Mouse (Mus musculus) midbrain, embryonic 13.5 days (tissue): ENCODE measurements around the gene Hmgcl. TPM values are rescaled to one million over a fixed set of nuclear protein-coding genes. Genes with fewer than 3 reads are reported as not detected.
A peak's percentile ranks its signal among the peaks of the same experiment; 100 is the strongest.

Source experiments
- ATAC-seq: fragments of 200-750 bp; cut with Nextera tagmentation; 2 replicates; pipeline ENCODE4 v1.8.0; 2017; ENCODE audit warnings: mild to moderate bottlenecking, moderate TSS enrichment, moderate library complexity
- H3K27ac ChIP-seq: fragments of 300-500 bp; sonication (generic); 2 replicates; pipeline ENCODE4 v1.5.1; 2015; ENCODE audit warnings: inconsistent platforms, mild to moderate bottlenecking, moderate library complexity
- H3K27me3 ChIP-seq: fragments of 300-500 bp; sonication (generic); 2 replicates; pipeline ENCODE4 v1.6.1; 2015; ENCODE audit warnings: mild to moderate bottlenecking, inconsistent platforms
- H3K36me3 ChIP-seq: fragments of 300-500 bp; sonication (generic); 2 replicates; pipeline ENCODE4 v1.6.1; 2015; ENCODE audit warnings: mild to moderate bottlenecking, inconsistent platforms
- H3K4me1 ChIP-seq: fragments of 300-500 bp; sonication (generic); replicated peaks from 2 replicates; pipeline ENCODE4 v1.6.1; 2015; ENCODE audit warnings: inconsistent platforms
- H3K4me2 ChIP-seq: fragments of 300-500 bp; sonication (generic); replicated peaks from 2 replicates; pipeline ENCODE4 v1.6.1; 2015; ENCODE audit warnings: moderate library complexity, mild to moderate bottlenecking, inconsistent platforms
- H3K4me3 ChIP-seq: fragments of 300-500 bp; sonication (generic); replicated peaks from 2 replicates; pipeline ENCODE4 v1.5.1; 2015; ENCODE audit warnings: mild to moderate bottlenecking, inconsistent platforms
- H3K9ac ChIP-seq: fragments of 300-500 bp; sonication (generic); replicated peaks from 2 replicates; pipeline ENCODE4 v1.6.1; 2015; ENCODE audit warnings: mild to moderate bottlenecking, inconsistent platforms
- H3K9me3 ChIP-seq: fragments of 300-500 bp; sonication (generic); 2 replicates; pipeline ENCODE4 v1.6.1; 2016; ENCODE audit warnings: mild to moderate bottlenecking, inconsistent platforms
- WGBS: fragments of 180-500 bp; shearing (Covaris S2); methylation state at CpG from one replicate; pipeline ENCODE4 v1.1.7; 2015; 5-methylcytosine and 5-hydroxymethylcytosine counted together
- polyA plus RNA-seq: library from polyadenylated mRNA; unstranded; fragments of >200 nt; fragmentation: Nextera tagmentation; extraction: Ambion mirVana; gene quantifications from 2 replicates; pipeline ENCODE4 v1.2.1, GENCODE M21; 2015

Gene Hmgcl
- polyA plus RNA-seq, 1 experiment from 2014 or later, result 51.0 TPM

- H3K4me3 ChIP-seq, result no peak overlapping the region
- no peak for ATAC-seq
- peaks cover 28% of the 10 kb centered on the region for H3K4me1 ChIP-seq
Observed at GRCm38 (mm10) chr4:135949475-135949874, 3.2 kb downstream of the Hmgcl start.

GRCm38 (mm10) chr4:135949911-135950310 is 3.7 kb downstream of the Hmgcl start:
- H3K9ac ChIP-seq, result no peak overlapping the region
- no peak overlapping the region for H3K4me3 ChIP-seq
- H3K4me1 ChIP-seq, result peaks cover 28% of the 10 kb centered on the region
- no peak overlapping the region for H3K4me2 ChIP-seq
- no peak for ATAC-seq
- H3K27ac ChIP-seq, result no peak overlapping the region
- H3K27me3 ChIP-seq, result no peaks in the 10 kb centered on the region
- 75% methylated on average over 6 of the region's 6 CpGs for WGBS
- peaks cover 25% of the 10 kb centered on the region for H3K36me3 ChIP-seq
- H3K9me3 ChIP-seq, result no peaks in the 10 kb centered on the region

More at GRCm38 (mm10) chr4:135949475-135949874, 3.2 kb downstream of the Hmgcl start:
- Histone ChIP-seq H3K9ac (no peak overlapping the region), H3K36me3 (peaks cover 22% of the 10 kb centered on the region), H3K9me3 (no peaks in the 10 kb centered on the region), H3K4me2 (no peak overlapping the region), H3K27ac (no peak overlapping the region), H3K27me3 (no peaks in the 10 kb centered on the region)
- WGBS, result 88% methylated on average over 10 of the region's 10 CpGs

DNA sequence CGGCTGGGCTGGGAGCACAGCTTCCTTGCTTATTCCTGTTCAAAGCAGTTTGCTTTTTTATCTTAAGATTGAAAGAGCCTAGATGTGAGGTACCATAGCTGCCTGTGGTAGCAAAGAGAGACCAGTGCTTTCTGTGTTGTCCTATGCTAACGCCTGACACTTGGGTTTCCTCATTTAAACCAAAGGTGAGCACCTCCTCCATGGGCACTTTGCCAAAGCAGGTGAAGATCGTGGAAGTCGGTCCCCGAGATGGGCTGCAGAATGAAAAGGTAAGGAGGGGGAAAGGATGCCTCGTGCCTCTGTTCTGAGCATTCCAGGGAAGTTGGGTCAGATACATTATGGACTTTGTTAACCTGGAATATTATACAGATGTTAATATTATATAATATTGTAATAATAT is 4.1 kb downstream of the Hmgcl start:
- WGBS, result 92% methylated on average over 6 of the region's 6 CpGs

DNA sequence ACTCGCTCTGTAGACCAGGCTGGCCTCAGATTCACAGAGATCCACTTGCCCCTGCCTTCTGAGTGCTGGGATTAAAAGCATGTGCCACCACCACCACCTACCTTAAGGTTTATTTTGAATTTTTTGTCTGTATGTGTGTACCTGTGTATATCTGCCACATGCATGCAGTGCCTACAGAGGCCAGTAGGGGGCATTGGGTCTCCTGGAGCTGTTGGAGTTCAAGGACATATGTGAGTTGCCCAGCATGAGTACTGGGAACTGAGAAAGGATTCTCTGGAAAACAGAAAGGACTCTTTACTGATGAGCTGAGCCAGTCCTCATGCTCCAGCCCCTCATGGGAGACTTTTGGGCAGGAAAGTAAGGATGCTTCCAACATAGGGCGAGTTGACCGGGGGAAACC is 5.3 kb downstream of the Hmgcl start:
- no peak overlapping the region for H3K4me3 ChIP-seq
- WGBS, result 90% methylated on average over 3 of the region's 3 CpGs
- no peak overlapping the region for H3K4me2 ChIP-seq
- H3K4me1 ChIP-seq, result peaks cover 22% of the 10 kb centered on the region
- H3K27me3 ChIP-seq, result no peaks in the 10 kb centered on the region
- H3K27ac ChIP-seq, result no peak overlapping the region
- no peaks in the 10 kb centered on the region for H3K9me3 ChIP-seq
- H3K9ac ChIP-seq, result no peak overlapping the region
- H3K36me3 ChIP-seq, result peaks cover 38% of the 10 kb centered on the region
- ATAC-seq, result no peak

More for the DNA sequence above, 4.1 kb downstream of the Hmgcl start:
- Histone ChIP-seq H3K27ac (no peak overlapping the region), H3K36me3 (peaks cover 28% of the 10 kb centered on the region), H3K9ac (no peak overlapping the region), H3K4me1 (peaks cover 28% of the 10 kb centered on the region), H3K27me3 (no peaks in the 10 kb centered on the region), H3K9me3 (no peaks in the 10 kb centered on the region), H3K4me3 (no peak overlapping the region), H3K4me2 (no peak overlapping the region)
- ATAC-seq, result no peak

DNA sequence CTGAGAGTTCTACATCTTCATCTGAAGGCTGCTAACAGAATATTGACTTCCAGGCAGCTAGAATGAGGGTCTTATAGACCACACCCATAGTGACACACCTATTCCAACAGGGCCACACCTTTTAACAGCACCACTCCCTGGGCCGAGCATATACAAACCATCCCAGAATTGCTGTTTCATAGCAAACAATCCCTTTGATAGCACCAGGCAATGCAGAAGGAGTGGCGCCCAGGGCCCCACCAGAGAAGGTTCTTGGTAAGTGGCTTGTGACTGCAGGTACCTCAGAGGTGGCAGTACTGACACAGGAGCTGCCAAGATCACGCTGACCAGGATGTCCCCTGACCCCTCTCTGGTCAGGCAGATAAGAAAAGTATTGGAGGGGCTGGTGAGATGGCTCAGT is 6.9 kb downstream of the Hmgcl start:
- H3K4me3 ChIP-seq, result no peak overlapping the region
- peaks cover 50% of the 10 kb centered on the region for H3K36me3 ChIP-seq
- peaks cover 10% of the 10 kb centered on the region; the same call in 1 of the 2 replicates for H3K4me1 ChIP-seq
- WGBS, result 93% methylated on average over 3 of the region's 3 CpGs
- H3K4me2 ChIP-seq, result no peak overlapping the region
- no peaks in the 10 kb centered on the region for H3K27me3 ChIP-seq
- H3K27ac ChIP-seq, result no peak overlapping the region
- no peak overlapping the region for H3K9ac ChIP-seq
- H3K9me3 ChIP-seq, result no peaks in the 10 kb centered on the region
- ATAC-seq, result no peak

DNA sequence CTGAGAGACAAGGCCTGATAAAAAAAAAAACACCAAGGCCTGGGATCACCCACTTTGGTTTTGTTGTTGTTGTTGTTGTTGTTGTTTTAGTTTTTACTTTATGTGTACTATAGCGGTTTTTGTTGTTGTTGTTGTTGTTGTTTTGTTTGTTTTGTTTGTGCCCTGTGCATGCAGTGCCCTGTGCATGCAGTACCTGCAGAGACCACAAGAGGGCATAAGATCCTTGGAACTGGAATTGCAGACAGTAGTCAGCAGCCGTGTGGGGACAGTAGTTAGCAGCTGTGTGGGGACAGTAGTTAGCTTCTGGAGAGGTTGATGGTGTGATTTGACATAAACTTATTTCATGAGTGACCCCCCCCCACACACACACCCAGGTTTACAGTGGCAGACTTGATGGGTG is 8.0 kb downstream of the Hmgcl start:
- Histone ChIP-seq H3K9me3 (no peaks in the 10 kb centered on the region), H3K4me1 (0 out of 2 replicates have a peak, but pooled peaks cover 4% of the 10 kb centered on the region), H3K4me2 (no peak overlapping the region), H3K27me3 (no peaks in the 10 kb centered on the region), H3K27ac (no peak overlapping the region), H3K36me3 (peaks cover 60% of the 10 kb centered on the region), H3K9ac (no peak overlapping the region), H3K4me3 (no peak overlapping the region)
- ATAC-seq, result peak; percentile 63; the same call in 1 of the 2 replicates
- WGBS, result 11% methylated on average over 2 of the region's 2 CpGs

DNA sequence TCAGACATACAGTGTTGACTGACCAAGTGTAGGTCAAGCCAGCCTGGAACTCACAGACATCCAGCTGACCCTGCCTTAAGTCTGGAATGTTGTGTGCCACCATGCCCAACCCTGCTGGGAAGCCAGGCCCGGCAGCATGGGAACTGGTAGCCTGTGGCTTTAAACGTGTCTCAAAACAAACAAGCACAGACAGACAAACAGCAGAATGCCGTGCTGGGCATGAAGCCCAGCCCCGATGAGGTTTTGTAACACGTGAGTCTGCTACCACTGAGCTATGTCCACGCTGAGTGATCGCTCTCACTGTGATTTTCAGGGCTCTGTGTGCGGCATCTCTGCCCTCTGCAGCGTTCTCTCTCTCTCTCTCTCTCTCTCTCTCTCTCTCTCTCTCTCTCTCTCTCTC is 9.6 kb downstream of the Hmgcl start:
- no peak overlapping the region for H3K9ac ChIP-seq
- H3K27ac ChIP-seq, result no peak overlapping the region
- no peak for ATAC-seq
- H3K36me3 ChIP-seq, result peaks cover 70% of the 10 kb centered on the region
- H3K4me1 ChIP-seq, result no peaks in the 10 kb centered on the region
- 88% methylated on average over 9 of the region's 9 CpGs for WGBS
- H3K4me3 ChIP-seq, result no peak overlapping the region
- H3K9me3 ChIP-seq, result no peaks in the 10 kb centered on the region
- H3K4me2 ChIP-seq, result no peak overlapping the region
- H3K27me3 ChIP-seq, result no peaks in the 10 kb centered on the region

- no peaks in the 10 kb centered on the region for H3K9me3 ChIP-seq
- H3K9ac ChIP-seq, result no peak overlapping the region
- peaks cover 60% of the 10 kb centered on the region for H3K36me3 ChIP-seq
- no peak for ATAC-seq
- H3K4me1 ChIP-seq, result peaks cover 6% of the 10 kb centered on the region
- no peak overlapping the region for H3K27ac ChIP-seq
- 71% methylated on average over 8 of the region's 8 CpGs for WGBS
- H3K27me3 ChIP-seq, result no peaks in the 10 kb centered on the region
- H3K4me3 ChIP-seq, result no peak overlapping the region
- no peak overlapping the region for H3K4me2 ChIP-seq
Observed at GRCm38 (mm10) chr4:135958354-135958753, 12.1 kb downstream of the Hmgcl start.

GRCm38 (mm10) chr4:135960717-135961116 is 14.5 kb downstream of the Hmgcl start:
- H3K4me1 ChIP-seq, result peaks cover 20% of the 10 kb centered on the region
- no peaks in the 10 kb centered on the region for H3K9me3 ChIP-seq
- H3K9ac ChIP-seq, result no peak overlapping the region
- no peak overlapping the region for H3K4me3 ChIP-seq
- H3K4me2 ChIP-seq, result no peak overlapping the region
- no peak for ATAC-seq
- no peak overlapping the region for H3K27ac ChIP-seq
- H3K36me3 ChIP-seq, result peaks cover 54% of the 10 kb centered on the region
- 22% methylated on average over 5 of the region's 5 CpGs for WGBS
- H3K27me3 ChIP-seq, result peaks cover 5% of the 10 kb centered on the region; the same call in 1 of the 2 replicates

DNA sequence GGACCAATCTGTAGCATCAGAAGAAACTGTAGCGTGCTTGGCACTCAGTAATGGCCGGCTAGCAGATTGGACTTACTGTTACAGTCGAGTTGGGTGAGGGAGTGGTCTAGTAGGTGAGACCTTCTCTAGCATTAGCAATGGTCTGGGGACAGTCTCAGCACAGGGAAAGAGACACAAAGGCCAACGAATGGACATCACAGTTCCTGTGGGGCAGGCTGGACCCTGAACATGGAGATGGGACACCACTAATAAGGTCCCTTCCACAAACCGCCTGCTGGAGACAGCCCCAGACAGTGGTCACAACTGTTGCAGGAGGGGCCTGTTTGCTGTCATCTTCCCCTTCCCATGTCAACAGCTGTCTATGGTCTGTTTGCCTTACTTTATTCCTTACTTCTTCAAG is 15.5 kb downstream of the Hmgcl start:
- Histone ChIP-seq H3K4me2 (no peak overlapping the region), H3K36me3 (peaks cover 56% of the 10 kb centered on the region), H3K4me1 (peaks cover 20% of the 10 kb centered on the region), H3K9ac (no peak overlapping the region), H3K27ac (no peak overlapping the region), H3K4me3 (no peak overlapping the region), H3K27me3 (peaks cover 5% of the 10 kb centered on the region; the same call in 1 of the 2 replicates), H3K9me3 (no peaks in the 10 kb centered on the region)
- 92% methylated on average over 5 of the region's 5 CpGs for WGBS
- no peak for ATAC-seq

- H3K9me3 ChIP-seq, result no peaks in the 10 kb centered on the region
- no peak overlapping the region for H3K4me3 ChIP-seq
- H3K27ac ChIP-seq, result no peak overlapping the region
- WGBS, result 88% methylated on average over 7 of the region's 7 CpGs
- peaks cover 61% of the 10 kb centered on the region for H3K36me3 ChIP-seq
- H3K4me1 ChIP-seq, result peaks cover 20% of the 10 kb centered on the region
- no peak overlapping the region for H3K4me2 ChIP-seq
- H3K9ac ChIP-seq, result no peak overlapping the region
- H3K27me3 ChIP-seq, result peaks cover 5% of the 10 kb centered on the region; the same call in 1 of the 2 replicates
- ATAC-seq, result no peak
Observed at GRCm38 (mm10) chr4:135962198-135962597, 15.9 kb downstream of the Hmgcl start.

- peak overlapping the region; percentile 78 for H3K4me3 ChIP-seq
- peaks cover 20% of the 10 kb centered on the region for H3K4me1 ChIP-seq
- H3K9me3 ChIP-seq, result no peaks in the 10 kb centered on the region
- peak overlapping the region; percentile 93 for H3K4me2 ChIP-seq
- peak overlapping the region; percentile 89 for H3K27ac ChIP-seq
- peaks cover 61% of the 10 kb centered on the region for H3K36me3 ChIP-seq
- peak overlapping the region; percentile 86 for H3K9ac ChIP-seq
- peaks cover 5% of the 10 kb centered on the region; the same call in 1 of the 2 replicates for H3K27me3 ChIP-seq
- WGBS, result 6% methylated on average over 15 of the region's 15 CpGs
- ATAC-seq, result peak; percentile 6; the same call in 1 of the 2 replicates
Observed at GRCm38 (mm10) chr4:135962946-135963345, 16.7 kb downstream of the Hmgcl start.
